Mouse (Mus musculus) thymus, postnatal 25 days (tissue): ENCODE data around the gene Mettl7b.
A peak's percentile ranks its signal among the peaks of the same experiment; 100 is the strongest.

Experiments
- DNase-seq: peaks from one replicate; pipeline ENCODE4 v3.0.0; 2022

Mettl7b gene

GRCm38 (mm10) chr10:128945675-128946074 lies 15.1 kb downstream of the Mettl7b start:
- DNase-seq = peak; percentile 23

- DNase-seq = no peak
Measured at GRCm38 (mm10) chr10:128940475-128941061, 20.2 kb downstream of the Mettl7b start.

- DNase-seq = no peak
Measured at GRCm38 (mm10) chr10:128938974-128939373, 21.8 kb downstream of the Mettl7b start.

DNA sequence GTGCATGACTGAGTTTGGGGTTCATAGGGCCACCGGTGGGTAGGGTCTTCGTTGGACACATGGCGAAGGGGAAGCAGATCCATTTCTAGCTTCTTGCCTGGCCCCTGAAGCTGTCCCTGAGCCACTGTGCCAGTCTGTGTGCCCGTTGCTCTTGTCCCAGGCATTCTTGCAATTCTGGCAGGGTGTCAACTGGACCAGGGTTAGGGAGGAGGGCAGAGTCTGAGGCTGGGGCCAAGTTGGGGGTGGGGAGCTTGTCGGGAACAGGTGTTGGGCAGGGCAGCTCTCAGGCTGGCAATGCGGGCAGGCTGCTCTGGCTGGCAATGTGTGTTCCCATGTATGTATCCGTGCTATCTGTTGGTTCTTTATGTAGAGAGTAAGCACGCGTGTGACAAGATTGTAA lies 22.3 kb downstream of the Mettl7b start:
- DNase-seq = no peak

DNA sequence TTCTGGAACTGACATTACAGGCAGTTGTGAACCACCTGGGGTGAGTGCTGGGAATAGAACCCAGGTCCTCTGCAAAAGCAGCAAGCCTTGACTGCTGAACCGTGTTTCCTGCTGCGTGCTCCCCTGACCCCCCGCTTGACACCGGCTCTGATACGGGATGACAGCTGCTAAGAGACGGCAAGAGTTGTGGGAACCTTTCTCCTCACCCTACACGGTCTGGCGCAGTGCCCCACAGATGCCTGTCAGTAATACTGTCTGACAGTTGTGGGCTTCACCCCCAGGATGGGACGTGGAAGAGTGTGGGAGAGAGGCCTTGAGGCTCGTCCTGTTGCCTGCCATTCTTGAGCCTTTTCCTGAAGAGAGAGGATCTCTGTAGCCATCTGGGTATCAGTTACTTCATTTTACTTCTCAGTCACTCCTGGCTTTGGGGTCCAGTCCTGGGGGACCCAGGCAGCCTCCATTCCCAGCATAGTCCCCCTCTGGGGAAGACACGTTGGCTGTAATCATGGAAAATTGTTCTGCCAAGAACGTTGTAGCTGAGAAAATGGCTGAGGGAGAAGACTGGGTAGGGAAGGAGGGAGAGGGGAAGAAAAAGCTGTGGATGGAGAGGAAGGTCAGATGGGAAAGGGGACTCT lies 22.9 kb downstream of the Mettl7b start:
- DNase-seq = no peak

- no peak for DNase-seq
Measured at GRCm38 (mm10) chr10:128935826-128936440, 24.9 kb downstream of the Mettl7b start.

DNA sequence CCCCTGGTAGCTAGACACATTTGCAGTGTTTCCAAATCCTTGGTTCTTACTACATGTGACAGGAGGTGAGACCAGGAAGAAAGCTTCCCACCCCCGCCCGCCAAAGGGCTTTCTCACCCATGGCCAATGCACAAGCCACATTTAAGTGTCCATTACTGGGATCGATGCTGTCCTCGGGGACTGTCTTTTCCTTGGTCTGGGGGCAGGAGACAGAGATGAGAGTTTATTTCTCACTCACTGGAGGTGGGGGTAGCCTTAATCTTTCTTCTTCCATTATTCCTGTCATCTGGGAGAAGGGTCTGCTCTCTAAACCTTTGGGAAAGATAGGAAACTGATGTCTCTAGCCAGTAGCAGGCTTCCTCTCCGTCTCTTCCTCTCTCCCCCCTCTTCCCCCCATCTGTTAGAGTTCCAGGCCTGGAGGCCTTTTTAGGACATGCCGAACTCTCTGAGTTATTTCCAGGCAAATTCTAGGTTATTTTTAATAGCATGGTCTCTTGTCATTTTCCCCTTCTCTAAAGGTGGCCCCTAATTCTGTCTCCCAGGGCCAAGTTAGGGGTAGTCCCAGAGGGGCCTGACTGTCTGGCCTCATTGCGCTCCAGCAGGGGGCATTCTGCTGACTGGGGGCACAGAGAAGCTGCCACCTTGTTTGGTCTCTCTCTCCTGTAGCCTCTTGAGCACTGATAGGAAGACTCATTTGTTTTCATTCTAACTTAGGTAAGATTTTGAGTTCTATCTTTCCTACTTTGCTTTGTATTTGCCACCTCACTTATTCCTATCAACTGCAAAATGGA lies 25.6 kb downstream of the Mettl7b start:
- no peak for DNase-seq

DNA sequence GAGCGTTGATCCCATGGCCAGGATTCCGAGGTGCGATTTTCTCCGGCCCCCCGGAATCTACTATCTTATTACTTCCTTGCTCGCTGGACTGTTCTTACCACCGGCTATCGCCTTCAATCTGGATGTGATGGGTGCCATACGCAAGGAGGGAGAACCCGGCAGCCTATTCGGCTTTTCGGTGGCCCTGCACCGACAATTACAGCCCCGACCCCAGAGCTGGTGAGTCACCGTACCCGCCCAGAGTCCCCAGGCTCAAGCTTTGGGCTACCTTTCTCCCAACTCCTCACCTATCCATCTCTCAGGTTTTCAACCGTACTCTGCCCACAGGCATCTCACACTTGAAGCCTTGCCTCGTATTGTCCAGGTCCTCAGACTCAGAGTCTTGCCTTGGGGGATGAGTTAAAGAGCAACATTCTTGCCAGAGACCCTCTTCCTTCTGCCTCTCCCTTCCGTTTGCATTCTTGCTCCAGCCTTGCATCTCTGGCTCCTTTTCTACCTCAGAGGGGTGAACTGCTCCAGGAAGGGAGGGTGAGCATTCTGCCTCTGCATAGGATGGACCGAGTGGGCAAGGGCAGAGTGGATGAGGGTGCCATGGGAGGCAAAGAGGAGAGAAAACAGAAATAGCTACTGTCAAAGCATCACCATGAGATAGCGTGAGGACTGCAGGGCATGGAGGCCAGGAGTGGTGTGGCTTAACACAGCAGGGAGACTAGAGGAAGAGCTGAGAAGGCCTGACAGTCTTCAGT lies 26.6 kb downstream of the Mettl7b start:
- DNase-seq = no peak

GRCm38 (mm10) chr10:128933574-128933973 lies 27.2 kb downstream of the Mettl7b start, which contains the start of gene Itga7:
Gene Itga7, plus strand, starts transcription at chr10:128933818.
- DNase-seq = no peak

DNA sequence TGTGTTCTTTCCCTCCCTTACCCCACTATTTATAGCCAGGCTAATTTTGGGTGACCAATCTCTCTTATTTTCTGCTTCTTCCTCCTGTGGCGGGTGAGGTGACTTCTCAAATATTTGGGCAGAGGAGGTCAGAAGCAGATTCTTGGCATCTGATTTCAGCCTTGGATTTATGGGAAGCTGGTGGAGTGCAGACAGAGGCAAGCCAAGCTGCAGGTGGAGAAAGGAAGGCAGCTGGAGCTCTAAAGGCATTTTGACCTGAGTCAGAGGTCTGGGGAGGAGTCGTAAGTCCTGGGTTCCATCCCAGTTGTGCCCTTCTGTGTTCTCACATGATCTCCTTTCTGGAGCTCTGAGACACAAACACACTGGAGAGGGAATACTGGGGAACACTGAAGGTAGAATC lies 29.3 kb downstream of the Mettl7b start:
- no peak for DNase-seq

DNA sequence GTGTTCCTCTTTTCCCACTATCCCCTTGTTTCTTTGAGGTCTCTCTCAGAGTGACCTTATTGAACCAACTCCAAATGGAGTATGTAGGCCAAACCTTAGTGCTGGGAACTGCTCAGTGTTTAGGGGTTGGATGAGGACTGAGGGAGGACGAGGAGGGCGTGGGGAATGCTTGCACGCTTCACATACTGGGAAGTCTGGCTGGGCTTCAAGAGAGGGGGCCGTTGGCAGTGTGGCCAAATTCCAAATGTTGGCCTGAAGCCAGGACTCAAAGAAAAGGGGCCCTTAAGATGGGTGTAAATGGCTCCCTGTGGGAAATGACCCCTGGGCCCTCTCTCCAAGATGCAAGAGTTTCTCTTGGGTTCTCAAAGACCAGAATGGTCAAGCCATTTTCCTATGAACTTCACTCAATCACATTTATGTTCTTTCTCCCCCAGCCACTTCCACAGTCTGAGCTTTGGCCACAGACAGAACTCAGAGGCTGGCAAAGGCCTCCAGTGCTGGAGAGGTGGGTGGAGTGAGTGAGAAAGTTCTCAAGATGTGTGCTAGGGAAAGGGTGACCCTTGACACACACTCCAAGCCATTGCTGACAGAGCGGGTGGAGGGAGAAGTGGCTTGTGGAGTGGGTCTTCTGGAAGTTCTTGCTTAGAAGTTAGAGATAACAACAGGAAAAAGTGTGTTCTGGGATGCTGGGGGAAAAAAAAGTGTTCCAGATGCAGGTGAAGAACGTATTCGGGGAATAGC lies 31.0 kb downstream of the Mettl7b start:
- no peak for DNase-seq

DNA sequence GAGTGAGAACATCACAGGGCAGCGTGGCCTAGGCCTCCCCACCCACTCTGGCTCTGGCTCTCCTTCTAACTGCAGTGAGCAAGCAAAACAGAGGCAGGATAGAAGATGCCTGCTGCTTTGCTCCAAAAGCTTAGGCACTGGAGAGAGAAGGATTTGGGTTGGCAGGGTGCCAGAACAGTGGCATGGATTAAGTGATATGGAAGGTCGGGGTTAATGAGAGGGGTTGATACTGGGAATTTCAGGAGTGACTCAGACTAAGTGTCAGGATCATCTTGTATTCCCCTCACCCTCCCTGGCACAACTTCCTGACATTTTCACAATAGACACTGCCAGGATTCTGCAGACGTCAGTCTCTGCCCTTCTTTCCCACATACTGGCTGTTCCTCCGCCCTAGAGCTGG lies 32.4 kb downstream of the Mettl7b start:
- DNase-seq = no peak

GRCm38 (mm10) chr10:128923935-128924334 lies 36.9 kb downstream of the Mettl7b start, which contains the start of gene Bloc1s1:
Gene Bloc1s1, minus strand, starts transcription at chr10:128924035.
- no peak for DNase-seq

DNA sequence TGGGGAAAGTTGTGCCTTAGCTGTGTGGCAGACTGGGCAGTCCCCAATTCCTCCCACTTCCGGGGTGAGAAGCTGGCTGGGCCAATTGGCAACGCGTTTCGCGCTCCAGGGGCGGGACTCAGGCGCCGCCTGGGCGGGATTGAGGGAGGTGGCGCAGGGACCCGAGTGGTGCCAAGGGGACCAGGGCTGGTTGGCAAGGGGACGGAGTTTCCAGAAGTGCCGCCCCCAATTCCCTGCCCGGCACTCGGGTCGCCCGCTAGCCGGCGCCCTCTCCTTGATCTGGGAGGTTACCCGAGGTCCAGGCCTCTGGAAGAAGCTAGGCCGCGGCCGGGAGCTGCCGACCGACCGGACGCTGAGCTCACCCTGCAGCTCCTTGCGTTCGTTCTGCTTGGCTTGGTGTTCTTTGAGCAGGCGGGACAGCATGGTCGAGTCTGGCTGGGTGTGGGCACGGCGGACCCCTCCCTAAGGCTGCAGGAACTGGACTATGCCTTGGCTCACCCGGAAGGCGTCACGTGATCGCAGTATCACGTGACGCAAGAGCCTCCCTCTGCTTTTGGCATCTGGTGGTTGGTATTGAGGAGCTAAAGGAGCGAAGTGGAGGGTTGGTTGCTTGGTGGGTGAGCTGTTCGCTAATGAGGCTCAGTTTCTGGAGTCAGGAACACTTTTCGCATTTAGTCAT lies 37.6 kb downstream of the Mettl7b start:
- DNase-seq = peak; percentile 95

GRCm38 (mm10) chr10:128922822-128923012 lies 38.1 kb downstream of the Mettl7b start, which contains the start of gene Rdh5:
Gene Rdh5, minus strand, starts transcription at chr10:128922888.
- no peak for DNase-seq

- DNase-seq = no peak
Measured at GRCm38 (mm10) chr10:128921883-128922821, 38.6 kb downstream of the Mettl7b start.

DNA sequence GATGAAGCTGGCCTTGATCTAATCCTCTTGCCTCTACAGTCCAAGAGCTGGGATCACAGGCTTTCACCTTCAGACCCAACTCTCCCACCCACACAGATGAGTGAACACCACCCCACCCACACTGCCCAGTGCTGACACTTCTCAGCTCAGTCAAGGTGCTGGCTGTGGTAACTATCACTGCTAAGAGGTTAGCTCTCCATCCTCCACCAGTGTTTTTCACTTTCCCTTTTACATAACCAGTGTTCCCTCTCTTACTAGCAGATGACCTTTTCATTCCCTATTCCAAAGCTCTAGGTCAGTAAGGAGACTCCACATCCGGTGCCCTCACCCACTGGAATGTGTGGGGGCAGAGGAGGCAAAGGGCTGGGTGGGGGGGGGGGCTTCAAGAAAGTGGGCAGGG lies 39.5 kb downstream of the Mettl7b start:
- DNase-seq = no peak

GRCm38 (mm10) chr10:128920736-128921161 lies 40.0 kb downstream of the Mettl7b start:
- no peak for DNase-seq

- no peak for DNase-seq
Measured at GRCm38 (mm10) chr10:128919966-128920365, 40.8 kb downstream of the Mettl7b start.

GRCm38 (mm10) chr10:128919203-128919631 lies 41.6 kb downstream of the Mettl7b start:
- no peak for DNase-seq
